Mouse (Mus musculus) small intestine, adult 2 months (tissue): ENCODE measurements at regions not wholly inside any gene's neighbourhood (a gene's known extent, or its start where the extent isn't known, plus 50 kb on each side); places are given as distances from the start of the nearest gene placed in this dataset.

Source experiments
- CTCF ChIP-seq: fragments of 200-500 bp; IDR thresholded peaks from 2 replicates; pipeline ENCODE4 v1.5.1; 2012; ENCODE audit warnings: low read depth, mild to moderate bottlenecking, control low read depth, inconsistent platforms, low read length, moderate library complexity, mixed read lengths; ENCODE audit not compliant: insufficient replicate concordance, insufficient read length; ENCODE audit errors: extremely low read depth
- POLR2A ChIP-seq: fragments of 200-500 bp; IDR thresholded peaks from 2 replicates; pipeline ENCODE4 v1.6.1; 2012; ENCODE audit warnings: low read depth, mild to moderate bottlenecking, control low read depth, inconsistent platforms, low read length, moderate library complexity

- no peak for TF ChIP-seq CTCF
- no peak for TF ChIP-seq POLR2A
Observed at GRCm38 (mm10) chr1:190047201-190047600, 123.3 kb downstream of the Prox1 start.
